14 mouse cellular contexts compared by ENCODE assay signal in genomic region chr10:27140422-27140821, GRCm38 (mm10).
DNase-seq lines count a peak whose midpoint lies in the region; ATAC-seq and TF ChIP-seq lines count a peak whose summit lies in the region.
"Had no signal": no experiment of that assay in that cellular context is flagged by ENCODE, and none has a peak within 500 bp of the region (broad histone marks: within the 10 kb centered on the region; RNA-seq: fewer than 3 reads in every experiment).

No protein-coding gene starts in this region.

- no peaks in the 10 kb centered on the region for H3K27me3 ChIP-seq in forebrain, embryonic 14.5 days (replicated peaks; ENCODE audit: control insufficient read depth, insufficient read depth, low read length)
- H3K27me3 ChIP-seq in forebrain, embryonic 13.5 days = no peaks in the 10 kb centered on the region
- no peaks in the 10 kb centered on the region for H3K27me3 ChIP-seq in kidney, adult 2 months (replicated peaks; ENCODE audit: control insufficient read depth, insufficient read depth, low read length)
- H3K27me3 ChIP-seq in limb, embryonic 12.5 days = no peaks in the 10 kb centered on the region

- WGBS in forebrain, embryonic 14.5 days = 8% methylated on average over 3 of the region's 3 CpGs
- WGBS in forebrain, embryonic 13.5 days = 18% methylated on average over 3 of the region's 3 CpGs
- 13% methylated on average over 3 of the region's 3 CpGs for WGBS in kidney, adult 2 months
- WGBS in limb, embryonic 12.5 days = 8% methylated on average over 3 of the region's 3 CpGs

- no peaks in the 10 kb centered on the region for H3K36me3 ChIP-seq in forebrain, embryonic 14.5 days (ENCODE audit: control insufficient read depth, insufficient read depth, low read length)
- H3K36me3 ChIP-seq in forebrain, embryonic 13.5 days (ENCODE audit: poor library complexity, severe bottlenecking) = no peaks in the 10 kb centered on the region
- H3K36me3 ChIP-seq in kidney, adult 2 months (ENCODE audit: control insufficient read depth, insufficient read depth, low read length) = no peaks in the 10 kb centered on the region
- H3K36me3 ChIP-seq in limb, embryonic 12.5 days = no peaks in the 10 kb centered on the region

- H3K4me1 ChIP-seq in forebrain, embryonic 14.5 days (ENCODE audit: control insufficient read depth, insufficient read depth, low read length) = no peaks in the 10 kb centered on the region
- peaks cover 3% of the 10 kb centered on the region; the same call in 1 of the 2 replicates for H3K4me1 ChIP-seq in forebrain, embryonic 13.5 days
- peaks cover 6% of the 10 kb centered on the region; the same call in 1 of the 2 replicates for H3K4me1 ChIP-seq in kidney, adult 2 months (ENCODE audit: control insufficient read depth, insufficient read depth, low read length)
- peaks cover 9% of the 10 kb centered on the region for H3K4me1 ChIP-seq in limb, embryonic 12.5 days (replicated peaks)

- no peak overlapping the region for H3K4me3 ChIP-seq in forebrain, embryonic 14.5 days (ENCODE audit: low read depth, low read length)
- H3K4me3 ChIP-seq in forebrain, embryonic 13.5 days = no peak overlapping the region
- H3K4me3 ChIP-seq in kidney, adult 2 months (ENCODE audit: insufficient read depth, low read depth, low read length) = no peak overlapping the region
- H3K4me3 ChIP-seq in limb, embryonic 12.5 days (replicated peaks) = no peak overlapping the region

- H3K9me3 ChIP-seq in forebrain, embryonic 14.5 days (replicated peaks; ENCODE audit: control insufficient read depth, low read length) = no peaks in the 10 kb centered on the region
- H3K9me3 ChIP-seq in forebrain, embryonic 13.5 days (replicated peaks) = no peaks in the 10 kb centered on the region
- H3K9me3 ChIP-seq in limb, embryonic 12.5 days = no peaks in the 10 kb centered on the region

- H3K27ac ChIP-seq in forebrain, embryonic 14.5 days (ENCODE audit: low read depth, low read length) = no peak overlapping the region
- no peak overlapping the region for H3K27ac ChIP-seq in forebrain, embryonic 13.5 days
- no peak overlapping the region for H3K27ac ChIP-seq in kidney, adult 2 months (ENCODE audit: insufficient read depth, low read depth, low read length)
- H3K27ac ChIP-seq in limb, embryonic 12.5 days = no peak overlapping the region

- no peak for TF ChIP-seq POLR2A in kidney, adult 2 months (IDR thresholded peaks at IDR 0.05; ENCODE audit: low read depth, low read length)

- no peak overlapping the region for H3K4me2 ChIP-seq in forebrain, embryonic 14.5 days (ENCODE audit: low read length)
- H3K4me2 ChIP-seq in forebrain, embryonic 13.5 days = no peak overlapping the region
- no peak overlapping the region for H3K4me2 ChIP-seq in limb, embryonic 12.5 days
- H3K4me2 ChIP-seq: heart, embryonic 11.5 days had no signal

- no peak for ATAC-seq in forebrain, embryonic 14.5 days
- no peak for ATAC-seq in forebrain, embryonic 13.5 days
- ATAC-seq in limb, embryonic 12.5 days (ENCODE audit: insufficient number of reproducible peaks, insufficient read depth, low FRiP score, low TSS enrichment, low read depth) = peak; percentile 66; the same call in 1 of the 2 replicates
- ATAC-seq: midbrain, embryonic 16.5 days had no signal

- no peak overlapping the region for H3K9ac ChIP-seq in forebrain, embryonic 14.5 days (ENCODE audit: low read length)
- H3K9ac ChIP-seq in forebrain, embryonic 13.5 days = no peak overlapping the region
- no peak overlapping the region for H3K9ac ChIP-seq in limb, embryonic 12.5 days (replicated peaks)

- no peak for TF ChIP-seq CTCF in kidney, adult 2 months (conservative IDR thresholded peaks at IDR 0.05; ENCODE audit: insufficient read depth, insufficient read length, low read depth, low read length)

- DNase-seq in forebrain, embryonic 14.5 days (ENCODE audit: low spot score) = peak; percentile 26
- DNase-seq in Muller cell, postnatal 12 days (ENCODE audit: inconsistent ontology term) = peak; percentile 17
- DNase-seq in kidney, adult 2 months = peak; percentile 48
- no peak for DNase-seq in cerebellum, postnatal 4 days (ENCODE audit: low spot score in 2 of 2)
- no peak for DNase-seq in thymus, postnatal 36 days
- DNase-seq in adrenal gland, postnatal 25 days = no peak
- DNase-seq: adrenal gland, postnatal 36 days; liver; right cerebral cortex, postnatal 25 days; thymus, adult 2 months had no signal

Comparison
In these comparisons a context has a peak if more than half of its experiments do, and no peak if none do; other contexts are left out.
1. DNase-seq: peak in forebrain, embryonic 14.5 days (single experiment), Muller cell, postnatal 12 days (single experiment) and kidney, adult 2 months (single experiment); none in cerebellum, postnatal 4 days (0 of 2), thymus, postnatal 36 days (0 of 2) and adrenal gland, postnatal 25 days (single experiment).